Mouse (Mus musculus): Measurements from ENCODE around the gene Slc15a2.

Gene Slc15a2

GRCm38 (mm10) chr16:36718637-36719036, 66.1 kb downstream of the Slc15a2 start:
- ChIA-PET CTCF (interaction anchor here in 2 of 4 experiments (0.6 to 1.4 kb wide), 2 partner anchors 26 to 245 kb away, joined by 3 to 6 read pairs; no protein-coding TSS in a partner anchor), POLR2A (interaction anchor here in 3 of 4 experiments (0.7 to 5.6 kb wide), 4 partner anchors 10 to 157 kb away, joined by 5 to 50 read pairs (median 23); no protein-coding TSS in a partner anchor)

- POLR2A ChIA-PET = interaction anchor here in 1 of 4 experiments (4.7 kb wide), 1 partner anchor 10 kb away, joined by 50 read pairs; no protein-coding TSS in a partner anchor
- CTCF ChIA-PET = no interaction called here
Measured at GRCm38 (mm10) chr16:36717481-36717880, 67.3 kb downstream of the Slc15a2 start.

GRCm38 (mm10) chr16:36711760-36712159, 73.0 kb downstream of the Slc15a2 start:
- POLR2A ChIA-PET = interaction anchor here in 2 of 4 experiments (0.6 to 0.8 kb wide), 3 partner anchors 8 to 238 kb away, joined by 3 to 6 read pairs (median 4); no protein-coding TSS in a partner anchor
- CTCF ChIA-PET = interaction anchor here in 1 of 4 experiments (3.1 kb wide), 1 partner anchor 238 kb away, joined by 21 read pairs; no protein-coding TSS in a partner anchor

GRCm38 (mm10) chr16:36710794-36711193, 74.0 kb downstream of the Slc15a2 start:
- POLR2A ChIA-PET = interaction anchor here (0.5 to 4.3 kb wide), 12 partner anchors 9 to 607 kb away, joined by 3 to 33 read pairs (median 5); partner anchors contain the start of gene Iqcb1 (in 1 of the 4)
- CTCF ChIA-PET = interaction anchor here in 3 of 4 experiments (0.6 to 3.1 kb wide), 15 partner anchors 9 to 239 kb away, joined by 3 to 21 read pairs (median 3); partner anchors contain the start of gene Casr (in 1 of the 3)

GRCm38 (mm10) chr16:36709405-36709804, 75.4 kb downstream of the Slc15a2 start:
- CTCF ChIA-PET = interaction anchor here in 2 of 4 experiments (0.9 to 3.1 kb wide), 8 partner anchors 11 to 237 kb away, joined by 3 to 21 read pairs (median 6); no protein-coding TSS in a partner anchor
- POLR2A ChIA-PET = interaction anchor here in 3 of 4 experiments (0.6 to 4.3 kb wide), 16 partner anchors 10 to 925 kb away, joined by 3 to 50 read pairs (median 6); partner anchors contain the start of genes Ildr1 (in 1 of the 3) and Iqcb1 (in 1 of the 3)

GRCm38 (mm10) chr16:36708751-36709150, 76.0 kb downstream of the Slc15a2 start:
- POLR2A ChIA-PET = interaction anchor here in 3 of 4 experiments (0.6 to 4.3 kb wide), 30 partner anchors 10 to 925 kb away, joined by 3 to 50 read pairs (median 5); partner anchors contain the start of genes Ildr1 (in 1 of the 3) and Iqcb1 (in 1 of the 3)
- CTCF ChIA-PET = interaction anchor here in 3 of 4 experiments (0.9 to 2.4 kb wide), 8 partner anchors 11 to 236 kb away, joined by 3 to 14 read pairs (median 4); no protein-coding TSS in a partner anchor

GRCm38 (mm10) chr16:36707702-36708423, 76.9 kb downstream of the Slc15a2 start:
- CTCF ChIA-PET = interaction anchor here in 3 of 4 experiments (0.5 to 2.4 kb wide), 10 partner anchors 12 to 839 kb away, joined by 3 to 14 read pairs (median 4); no protein-coding TSS in a partner anchor
- POLR2A ChIA-PET = interaction anchor here (0.6 to 4.3 kb wide), 61 partner anchors 9 to 1119 kb away, joined by 3 to 50 read pairs (median 4); partner anchors contain the start of genes Ildr1 (in 2 of the 4), Iqcb1 (in 2 of the 4) and Stxbp5l (in 1 of the 4)

- ChIA-PET CTCF (no interaction called here), POLR2A (interaction anchor here in 1 of 4 experiments (0.6 kb wide), 1 partner anchor 67 kb away, joined by 4 read pairs; no protein-coding TSS in a partner anchor)
Measured at GRCm38 (mm10) chr16:36700484-36700883, 84.3 kb downstream of the Slc15a2 start.
